Mouse (Mus musculus): ENCODE results near the gene Gm4792.

GRCm38 (mm10) chr10:94263211-94263610, 35.3 kb downstream of the Gm4792 start:
- no peak for TF ChIP-seq CTCF (IDR thresholded peaks at IDR 0.05; ENCODE audit: extremely low read depth, insufficient read depth, insufficient read length, insufficient replicate concordance)
- no peak for TF ChIP-seq POLR2A (IDR thresholded peaks at IDR 0.05; ENCODE audit: low read depth, low read length)
